Mouse (Mus musculus) embryonic facial prominence, embryonic 10.5 days (tissue): ENCODE measurements at regions not wholly inside any gene's neighbourhood (a gene's known extent, or its start where the extent isn't known, plus 50 kb on each side); places are given as distances from the start of the nearest gene placed in this dataset.
"Not testable (repeated sequence)": the region's sequence is repeated elsewhere in the genome, so short reads cannot be mapped to it uniquely, and the experiment has no call there.

Source experiments
- DNase-seq: peaks from one replicate; pipeline ENCODE4 v3.0.0-alpha.2; 2017; ENCODE audit warnings: low spot score
- H3K27ac ChIP-seq: fragments of 300-500 bp; sonication (generic); replicated peaks from 2 replicates; pipeline ENCODE4 v1.5.1; 2016; ENCODE audit warnings: mild to moderate bottlenecking
- H3K27me3 ChIP-seq: fragments of 300-500 bp; sonication (generic); replicated peaks from 2 replicates; pipeline ENCODE4 v1.6.1; 2016; ENCODE audit warnings: low read depth, mild to moderate bottlenecking; ENCODE audit not compliant: poor library complexity, severe bottlenecking
- H3K36me3 ChIP-seq: fragments of 300-500 bp; sonication (generic); replicated peaks from 2 replicates; pipeline ENCODE4 v1.6.1; 2016; ENCODE audit warnings: mild to moderate bottlenecking, moderate library complexity
- H3K4me1 ChIP-seq: fragments of 300-500 bp; sonication (generic); 2 replicates; pipeline ENCODE4 v1.6.1; 2016
- H3K4me3 ChIP-seq: fragments of 300-500 bp; sonication (generic); 2 replicates; pipeline ENCODE4 v1.5.1; 2016; ENCODE audit warnings: mild to moderate bottlenecking, moderate library complexity
- H3K9me3 ChIP-seq: fragments of 300-500 bp; sonication (generic); 2 replicates; pipeline ENCODE4 v1.6.1; 2016; ENCODE audit warnings: mild to moderate bottlenecking
- WGBS: fragments of 180-500 bp; shearing (Covaris S2); methylation state at CpG from one replicate; pipeline ENCODE4 v1.1.7; 2016; 5-methylcytosine and 5-hydroxymethylcytosine counted together

- DNase-seq: no peak
- H3K27me3 ChIP-seq: no peaks in the 10 kb centered on the region
- H3K9me3 ChIP-seq: no peaks in the 10 kb centered on the region
- no peak overlapping the region for H3K4me3 ChIP-seq
- 96% methylated on average over 2 of the region's 2 CpGs for WGBS
- no peaks in the 10 kb centered on the region for H3K36me3 ChIP-seq
- H3K27ac ChIP-seq: no peak overlapping the region
- no peaks in the 10 kb centered on the region for H3K4me1 ChIP-seq
These were observed 280.5 kb upstream of the Gk2 start for GRCm38 (mm10) chr5:97737339-97737738.

- Histone ChIP-seq H3K36me3 (no peaks in the 10 kb centered on the region), H3K27me3 (no peaks in the 10 kb centered on the region), H3K4me1 (no peaks in the 10 kb centered on the region), H3K4me3 (no peak overlapping the region), H3K9me3 (no peaks in the 10 kb centered on the region), H3K27ac (no peak overlapping the region)
- WGBS: 60% methylated on average over 4 of the region's 4 CpGs
- no peak for DNase-seq
These were observed 274.1 kb upstream of the Gk2 start for GRCm38 (mm10) chr5:97730920-97731319.

GRCm38 (mm10) chr5:97719364-97719763 is 262.5 kb upstream of the Gk2 start:
- H3K4me3 ChIP-seq, H3K9me3 ChIP-seq, H3K27ac ChIP-seq, DNase-seq, H3K36me3 ChIP-seq, H3K27me3 ChIP-seq, H3K4me1 ChIP-seq: not testable (repeated sequence)
- 67% methylated on average over 4 of the region's 4 CpGs for WGBS

- H3K4me1 ChIP-seq: no peaks in the 10 kb centered on the region
- WGBS: 92% methylated on average over 3 of the region's 3 CpGs
- H3K4me3 ChIP-seq: no peak overlapping the region
- H3K27me3 ChIP-seq: no peaks in the 10 kb centered on the region
- DNase-seq: no peak
- H3K27ac ChIP-seq: no peak overlapping the region
- H3K9me3 ChIP-seq: no peaks in the 10 kb centered on the region
- no peaks in the 10 kb centered on the region for H3K36me3 ChIP-seq
These were observed 248.4 kb upstream of the Gk2 start for GRCm38 (mm10) chr5:97705270-97705669.

GRCm38 (mm10) chr5:97700507-97700906 is 243.7 kb upstream of the Gk2 start:
- no peak overlapping the region for H3K4me3 ChIP-seq
- H3K9me3 ChIP-seq: no peaks in the 10 kb centered on the region
- no peaks in the 10 kb centered on the region for H3K27me3 ChIP-seq
- WGBS: 85% methylated on average over 3 of the region's 3 CpGs
- no peaks in the 10 kb centered on the region for H3K4me1 ChIP-seq
- DNase-seq: no peak
- H3K36me3 ChIP-seq: no peaks in the 10 kb centered on the region
- no peak overlapping the region for H3K27ac ChIP-seq

GRCm38 (mm10) chr5:97697581-97698134 is 240.8 kb upstream of the Gk2 start:
- H3K36me3 ChIP-seq: no peaks in the 10 kb centered on the region
- DNase-seq: no peak
- H3K4me3 ChIP-seq: no peak overlapping the region
- H3K4me1 ChIP-seq: no peaks in the 10 kb centered on the region
- H3K9me3 ChIP-seq: no peaks in the 10 kb centered on the region
- H3K27ac ChIP-seq: no peak overlapping the region
- WGBS: 70% methylated on average over 8 of the region's 8 CpGs
- no peaks in the 10 kb centered on the region for H3K27me3 ChIP-seq

GRCm38 (mm10) chr5:97693333-97693940 is 236.6 kb upstream of the Gk2 start:
- Histone ChIP-seq H3K36me3 (no peaks in the 10 kb centered on the region), H3K9me3 (no peaks in the 10 kb centered on the region), H3K4me1 (no peaks in the 10 kb centered on the region), H3K4me3 (no peak overlapping the region), H3K27me3 (no peaks in the 10 kb centered on the region), H3K27ac (no peak overlapping the region)
- no peak for DNase-seq
- WGBS: 90% methylated on average over 10 of the region's 10 CpGs

- H3K4me1 ChIP-seq: no peaks in the 10 kb centered on the region
- no peaks in the 10 kb centered on the region for H3K36me3 ChIP-seq
- no peaks in the 10 kb centered on the region for H3K9me3 ChIP-seq
- no peak overlapping the region for H3K27ac ChIP-seq
- H3K4me3 ChIP-seq: no peak overlapping the region
- no peak for DNase-seq
- H3K27me3 ChIP-seq: no peaks in the 10 kb centered on the region
These were observed 228.6 kb upstream of the Gk2 start for GRCm38 (mm10) chr5:97685443-97685842.

GRCm38 (mm10) chr5:97684592-97685258 is 227.9 kb upstream of the Gk2 start:
- WGBS: 84% methylated on average over 4 of the region's 4 CpGs

GRCm38 (mm10) chr5:97669726-97670125 is 212.9 kb upstream of the Gk2 start:
- Histone ChIP-seq H3K36me3 (no peaks in the 10 kb centered on the region), H3K27me3 (no peaks in the 10 kb centered on the region), H3K9me3 (no peaks in the 10 kb centered on the region), H3K4me3 (no peak overlapping the region), H3K27ac (no peak overlapping the region), H3K4me1 (no peaks in the 10 kb centered on the region)
- WGBS: 82% methylated on average over 3 of the region's 3 CpGs
- no peak for DNase-seq

More at GRCm38 (mm10) chr5:97684592-97685258, 227.9 kb upstream of the Gk2 start:
- no peaks in the 10 kb centered on the region for H3K27me3 ChIP-seq
- no peak overlapping the region for H3K27ac ChIP-seq
- H3K4me1 ChIP-seq: no peaks in the 10 kb centered on the region
- H3K9me3 ChIP-seq: no peaks in the 10 kb centered on the region
- no peak for DNase-seq
- no peaks in the 10 kb centered on the region for H3K36me3 ChIP-seq
- H3K4me3 ChIP-seq: no peak overlapping the region

GRCm38 (mm10) chr5:97656167-97656924 is 199.5 kb upstream of the Gk2 start:
- no peak overlapping the region for H3K4me3 ChIP-seq
- H3K27me3 ChIP-seq: no peaks in the 10 kb centered on the region
- no peak for DNase-seq
- no peaks in the 10 kb centered on the region for H3K4me1 ChIP-seq
- 90% methylated on average over 12 of the region's 12 CpGs for WGBS
- no peak overlapping the region for H3K27ac ChIP-seq
- H3K36me3 ChIP-seq: no peaks in the 10 kb centered on the region
- H3K9me3 ChIP-seq: no peaks in the 10 kb centered on the region

- WGBS: 89% methylated on average over 6 of the region's 6 CpGs
- Histone ChIP-seq H3K27me3 (no peaks in the 10 kb centered on the region), H3K9me3 (no peaks in the 10 kb centered on the region), H3K4me3 (no peak overlapping the region), H3K27ac (no peak overlapping the region), H3K4me1 (no peaks in the 10 kb centered on the region), H3K36me3 (no peaks in the 10 kb centered on the region)
- DNase-seq: no peak
These were observed 198.4 kb upstream of the Gk2 start for GRCm38 (mm10) chr5:97655266-97655665.

GRCm38 (mm10) chr5:97654414-97654813 is 197.6 kb upstream of the Gk2 start:
- no peak overlapping the region for H3K27ac ChIP-seq
- H3K9me3 ChIP-seq: no peaks in the 10 kb centered on the region
- H3K4me1 ChIP-seq: no peaks in the 10 kb centered on the region
- 64% methylated on average over 12 of the region's 12 CpGs for WGBS
- no peak overlapping the region for H3K4me3 ChIP-seq
- no peak for DNase-seq
- no peaks in the 10 kb centered on the region for H3K36me3 ChIP-seq
- no peaks in the 10 kb centered on the region for H3K27me3 ChIP-seq
